Mouse (Mus musculus) erythroid progenitor cell, adult 5-6 weeks (primary cell): ENCODE measurements around the gene Slc35d2. TPM values are rescaled to one million over a fixed set of nuclear protein-coding genes. Genes with fewer than 3 reads are reported as not detected.
A peak's percentile ranks its signal among the peaks of the same experiment; 100 is the strongest.

Experiments
- ATAC-seq: replicated peaks from 2 replicates; pipeline ENCODE4 v1.8.0; 2016; ENCODE audit warnings: moderate number of reproducible peaks, mild to moderate bottlenecking, moderate TSS enrichment, inconsistent platforms; ENCODE audit not compliant: poor library complexity, low FRiP score, severe bottlenecking
- total RNA-seq, 2 experiments: library from RNA; stranded (forward) in 1 of 2; stranded (reverse) in 1 of 2; fragments of 150-400 nt in 1 of 2; fragments of 186-747, 209-891 nt in 1 of 2; gene quantifications; 2 replicates each; pipeline versions ENCODE4 v1.2.3 to v1.2.4; 2015 to 2017; ENCODE audit warnings: low replicate concordance in 2 of 2

Slc35d2 gene
- total RNA-seq (2015; ENCODE audit: low replicate concordance), result 2.5 and 10.5 TPM in 2 replicates
- total RNA-seq (2017; ENCODE audit: low replicate concordance), result 0.26 and 4.8 TPM in 2 replicates

GRCm38 (mm10) chr13:64128858-64129615 is at the start of gene Slc35d2:
TSS of gene Slc35d2 (minus strand) at chr13:64129368.
- ATAC-seq, result peak; percentile 87

- no peak for ATAC-seq
Measured at GRCm38 (mm10) chr13:64178000-64178399, 48.8 kb upstream of the Slc35d2 start.

GRCm38 (mm10) chr13:64169746-64170145 is 40.6 kb upstream of the Slc35d2 start:
- no peak for ATAC-seq

GRCm38 (mm10) chr13:64163147-64163715 is 34.1 kb upstream of the Slc35d2 start:
- ATAC-seq, result no peak

- ATAC-seq, result no peak
Measured at GRCm38 (mm10) chr13:64162626-64163025, 33.5 kb upstream of the Slc35d2 start.

GRCm38 (mm10) chr13:64161916-64162611 is 32.9 kb upstream of the Slc35d2 start:
- ATAC-seq, result peak; percentile 45

GRCm38 (mm10) chr13:64161548-64161915 is 32.4 kb upstream of the Slc35d2 start, which contains the start of gene Habp4:
TSS of gene Habp4 (plus strand) at chr13:64161824.
- peak; percentile 99 for ATAC-seq

GRCm38 (mm10) chr13:64156966-64157365 is 27.8 kb upstream of the Slc35d2 start:
- ATAC-seq, result no peak

GRCm38 (mm10) chr13:64155171-64155571 is 26.0 kb upstream of the Slc35d2 start:
- no peak for ATAC-seq

GRCm38 (mm10) chr13:64154651-64155050 is 25.5 kb upstream of the Slc35d2 start:
- no peak for ATAC-seq

- no peak for ATAC-seq
Measured at GRCm38 (mm10) chr13:64153751-64154267, 24.6 kb upstream of the Slc35d2 start.

- peak; percentile 91 for ATAC-seq
Measured at GRCm38 (mm10) chr13:64153083-64153682, 24.0 kb upstream of the Slc35d2 start, which contains the start of gene Zfp367. TSS of gene Zfp367 (minus strand) at chr13:64153202.

- no peak for ATAC-seq
Measured at GRCm38 (mm10) chr13:64152671-64153082, 23.5 kb upstream of the Slc35d2 start.

GRCm38 (mm10) chr13:64152241-64152669 is 23.1 kb upstream of the Slc35d2 start:
- peak; percentile 67 for ATAC-seq

- no peak for ATAC-seq
Measured at GRCm38 (mm10) chr13:64150121-64150520, 21.0 kb upstream of the Slc35d2 start.

- no peak for ATAC-seq
Measured at GRCm38 (mm10) chr13:64129616-64130375, 628 bp upstream of the Slc35d2 start.

GRCm38 (mm10) chr13:64126316-64126715 is 2.9 kb downstream of the Slc35d2 start:
- no peak for ATAC-seq

GRCm38 (mm10) chr13:64124886-64125285 is 4.3 kb downstream of the Slc35d2 start:
- no peak for ATAC-seq

- ATAC-seq, result no peak
Measured at GRCm38 (mm10) chr13:64123491-64124188, 5.5 kb downstream of the Slc35d2 start.
